Mouse (Mus musculus) ES-E14 (cell line): ENCODE measurements at regions not wholly inside any gene's neighbourhood (a gene's known extent, or its start where the extent isn't known, plus 50 kb on each side); places are given as distances from the start of the nearest gene placed in this dataset.

Experiments used
- DNase-seq: peaks from one replicate; pipeline ENCODE4 v3.0.0-alpha.2; 2013; ENCODE audit warnings: low read depth, low spot score
- H3K27ac ChIP-seq: 2 replicates; pipeline ENCODE4 v1.5.1; 2012; ENCODE audit warnings: low read depth, mild to moderate bottlenecking, low read length, moderate library complexity, mixed read lengths; ENCODE audit not compliant: poor library complexity, insufficient read depth, severe bottlenecking
- H3K36me3 ChIP-seq: 2 replicates; pipeline ENCODE4 v1.6.1; 2012; ENCODE audit warnings: mild to moderate bottlenecking, low read length, moderate library complexity, mixed read lengths; ENCODE audit not compliant: control insufficient read depth, poor library complexity, insufficient read depth, severe bottlenecking
- H3K4me1 ChIP-seq, 2 experiments: fragments of 150-350 bp in 1 of 2; sonication (generic) in 1 of 2; 2 replicates each; pipeline ENCODE4 v1.6.1; 2012; ENCODE audit warnings: low read length in 2 of 2, mild to moderate bottlenecking in 1 of 2, mixed read lengths in 1 of 2; ENCODE audit not compliant: control insufficient read depth in 2 of 2, insufficient read depth in 2 of 2, poor library complexity in 1 of 2
- H3K4me3 ChIP-seq, 2 experiments: fragments of 150-350 bp in 1 of 2; sonication (generic) in 1 of 2; 2 replicates each; pipeline ENCODE4 v1.5.1; 2012; ENCODE audit warnings: low read length in 2 of 2, low read depth in 1 of 2, mild to moderate bottlenecking in 1 of 2, mixed read lengths in 1 of 2; ENCODE audit not compliant: insufficient read depth in 1 of 2, poor library complexity in 1 of 2, severe bottlenecking in 1 of 2
- H3K9ac ChIP-seq: 2 replicates; pipeline ENCODE4 v1.6.1; 2012; ENCODE audit warnings: low read depth, mild to moderate bottlenecking, low read length, mixed read lengths; ENCODE audit not compliant: poor library complexity, insufficient read depth, severe bottlenecking
- H3K9me3 ChIP-seq: fragments of 150-350 bp; sonication (generic); 2 replicates; pipeline ENCODE4 v1.6.1; 2012; ENCODE audit warnings: low read depth, mild to moderate bottlenecking, low read length; ENCODE audit not compliant: control insufficient read depth, insufficient read depth
- CHD2 ChIP-seq: IDR thresholded peaks from 2 replicates; pipeline ENCODE4 v1.6.1; 2014; ENCODE audit warnings: mild to moderate bottlenecking, low read depth, low read length, inconsistent platforms
- HCFC1 ChIP-seq: IDR thresholded peaks from 2 replicates; pipeline ENCODE4 v1.6.1; 2012; ENCODE audit warnings: low read length, inconsistent platforms, borderline replicate concordance; ENCODE audit not compliant: insufficient read depth
- MAFK ChIP-seq: IDR thresholded peaks from 2 replicates; pipeline ENCODE4 v1.6.1; 2014; ENCODE audit warnings: mild to moderate bottlenecking, low read depth, low read length, inconsistent platforms; ENCODE audit not compliant: insufficient read depth
- ZC3H11A ChIP-seq: IDR thresholded peaks from 2 replicates; pipeline ENCODE4 v1.6.1; 2012; ENCODE audit warnings: low read depth, mild to moderate bottlenecking, inconsistent platforms, low read length, borderline replicate concordance
- ZNF384 ChIP-seq: IDR thresholded peaks from 2 replicates; pipeline ENCODE4 v1.6.1; 2012; ENCODE audit warnings: low read depth, low read length, inconsistent platforms
- in situ Hi-C, 2 experiments: fragments of 600-800 bp; cut with MboI; formaldehyde crosslinking; loops; one replicate each; pipeline ENCODE4 v1.15.1; 2025; ENCODE audit warnings: low sequenced_read_pairs in 2 of 2, inconsistent platforms in 1 of 2; ENCODE audit not compliant: unreplicated experiment in 2 of 2

- no peaks in the 10 kb centered on the region for H3K36me3 ChIP-seq
- TF ChIP-seq ZNF384 (no peak), ZC3H11A (no peak), HCFC1 (no peak), CHD2 (no peak), MAFK (no peak)
- no peaks in the 10 kb centered on the region for H3K9me3 ChIP-seq
- DNase-seq = no peak
- H3K4me1 ChIP-seq = no peaks in the 10 kb centered on the region
- H3K27ac ChIP-seq = no peak overlapping the region
- no peak overlapping the region for H3K9ac ChIP-seq
- in situ Hi-C loops = no loop called here
- no peak overlapping the region for H3K4me3 ChIP-seq
Measured at GRCm38 (mm10) chr12:13728986-13729385, 422.9 kb downstream of the Fam84a start.

GRCm38 (mm10) chr12:13724511-13724910, 427.3 kb downstream of the Fam84a start:
- no peak for TF ChIP-seq MAFK
- no peak for TF ChIP-seq ZNF384
- no peak for TF ChIP-seq CHD2
- TF ChIP-seq HCFC1 = no peak
- no peak for TF ChIP-seq ZC3H11A
- no peaks in the 10 kb centered on the region for H3K4me1 ChIP-seq
- H3K9ac ChIP-seq = no peak overlapping the region
- in situ Hi-C loops = no loop called here
- DNase-seq = no peak
- H3K9me3 ChIP-seq = no peaks in the 10 kb centered on the region
- no peak overlapping the region for H3K4me3 ChIP-seq
- no peak overlapping the region for H3K27ac ChIP-seq
- no peaks in the 10 kb centered on the region for H3K36me3 ChIP-seq

- H3K9me3 ChIP-seq = no peaks in the 10 kb centered on the region
- H3K9ac ChIP-seq = no peak overlapping the region
- H3K27ac ChIP-seq = no peak overlapping the region
- no peak for DNase-seq
- in situ Hi-C loops = no loop called here
- no peak for TF ChIP-seq HCFC1
- TF ChIP-seq MAFK = no peak
- TF ChIP-seq CHD2 = no peak
- no peak for TF ChIP-seq ZNF384
- TF ChIP-seq ZC3H11A = no peak
- no peaks in the 10 kb centered on the region for H3K36me3 ChIP-seq
- H3K4me1 ChIP-seq = no peaks in the 10 kb centered on the region
- no peak overlapping the region for H3K4me3 ChIP-seq
Measured at GRCm38 (mm10) chr12:13709806-13710205, 440.9 kb downstream of the Nbas start.

GRCm38 (mm10) chr12:13707747-13708146, 438.8 kb downstream of the Nbas start:
- Histone ChIP-seq H3K9ac (no peak overlapping the region), H3K27ac (no peak overlapping the region), H3K4me3 (no peak overlapping the region), H3K36me3 (no peaks in the 10 kb centered on the region), H3K4me1 (no peaks in the 10 kb centered on the region), H3K9me3 (no peaks in the 10 kb centered on the region)
- DNase-seq = no peak
- in situ Hi-C loops = no loop called here
- no peak for TF ChIP-seq ZC3H11A
- no peak for TF ChIP-seq ZNF384
- TF ChIP-seq MAFK = no peak
- no peak for TF ChIP-seq CHD2
- TF ChIP-seq HCFC1 = no peak

- TF ChIP-seq HCFC1 = no peak
- no peak for TF ChIP-seq CHD2
- TF ChIP-seq ZC3H11A = no peak
- no peak for TF ChIP-seq MAFK
- TF ChIP-seq ZNF384 = no peak
- no peak for DNase-seq
- Histone ChIP-seq H3K4me3 (no peak overlapping the region), H3K9me3 (no peaks in the 10 kb centered on the region), H3K27ac (no peak overlapping the region), H3K36me3 (no peaks in the 10 kb centered on the region), H3K9ac (no peak overlapping the region), H3K4me1 (no peaks in the 10 kb centered on the region)
- in situ Hi-C loops = no loop called here
Measured at GRCm38 (mm10) chr12:13706510-13706909, 437.6 kb downstream of the Nbas start.
